Mouse (Mus musculus): ENCODE measurements around the gene Nr1h2. TPM values are rescaled to one million over a fixed set of nuclear protein-coding genes. Genes with fewer than 3 reads are reported as not detected.
A peak's percentile ranks its signal among the peaks of the same experiment; 100 is the strongest.

The Nr1h2 gene
- polyA plus RNA-seq, 1 experiment from 2014 or later, result 79.3 TPM

DNA sequence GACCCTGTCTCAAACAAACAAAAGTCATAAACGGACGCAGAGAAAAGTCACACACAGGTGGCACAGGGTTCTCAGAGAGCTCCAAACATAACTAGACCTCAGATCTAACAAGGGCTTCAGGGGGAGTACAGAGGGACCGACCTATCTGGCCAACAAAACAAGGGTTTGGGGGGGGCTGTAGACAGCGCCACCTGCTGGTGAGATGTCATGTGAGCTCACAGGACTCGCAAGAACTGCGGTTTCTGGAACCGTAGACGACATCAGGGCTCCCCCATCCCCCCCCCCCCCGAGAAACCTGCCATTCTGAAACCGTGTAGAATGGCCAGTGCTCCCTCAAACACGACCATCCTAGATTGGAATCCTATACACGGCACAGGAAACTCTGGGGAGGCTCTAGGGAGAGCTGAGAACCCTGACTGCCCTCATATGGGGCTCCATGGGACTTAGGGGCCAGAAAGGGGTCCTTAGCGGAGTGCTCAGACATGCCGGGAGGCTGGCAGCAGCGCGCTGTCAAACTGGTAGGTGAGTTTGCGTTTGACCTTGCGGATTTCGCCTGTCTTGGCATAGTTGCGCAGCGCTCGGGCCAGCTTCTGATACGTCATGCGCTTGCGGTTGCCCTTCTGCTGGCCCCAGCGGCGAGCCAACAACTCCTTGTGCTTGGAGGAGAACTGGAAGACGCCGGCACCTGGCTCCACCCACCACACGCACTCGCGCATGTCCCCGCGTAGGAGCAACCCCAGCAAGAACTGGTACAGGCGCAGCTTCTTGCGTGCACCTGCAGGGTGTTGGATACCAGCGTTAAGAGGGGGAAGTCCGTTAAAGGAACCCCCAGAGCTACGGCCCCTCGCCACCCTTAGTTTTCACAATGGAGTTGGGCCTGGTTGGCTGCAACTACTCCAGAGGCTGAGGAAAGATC, 26.0 kb downstream of the Nr1h2 start:
- H3K9ac ChIP-seq (ENCODE audit: low read depth, low read length), result peak overlapping the region; percentile 68
- H3K9me3 ChIP-seq (ENCODE audit: control insufficient read depth, low read length), result no peaks in the 10 kb centered on the region
- H3K36me3 ChIP-seq (ENCODE audit: control insufficient read depth, insufficient read depth, low read length), result no peaks in the 10 kb centered on the region
- H3K27ac ChIP-seq (ENCODE audit: low read length), result no peak overlapping the region
- 5% methylated on average over 40 of the region's 40 CpGs for WGBS
- peak; percentile 70 for ATAC-seq
- peaks cover 19% of the 10 kb centered on the region; the same call in 1 of the 2 replicates for H3K27me3 ChIP-seq (replicated peaks; ENCODE audit: control insufficient read depth, insufficient read depth, low read length)
- H3K4me1 ChIP-seq (ENCODE audit: control insufficient read depth, insufficient read depth, low read length), result peaks cover 19% of the 10 kb centered on the region
- H3K4me3 ChIP-seq (ENCODE audit: low read length), result peak overlapping the region; percentile 52
- peak overlapping the region; percentile 88 for H3K4me2 ChIP-seq (ENCODE audit: low read depth, low read length)

DNA sequence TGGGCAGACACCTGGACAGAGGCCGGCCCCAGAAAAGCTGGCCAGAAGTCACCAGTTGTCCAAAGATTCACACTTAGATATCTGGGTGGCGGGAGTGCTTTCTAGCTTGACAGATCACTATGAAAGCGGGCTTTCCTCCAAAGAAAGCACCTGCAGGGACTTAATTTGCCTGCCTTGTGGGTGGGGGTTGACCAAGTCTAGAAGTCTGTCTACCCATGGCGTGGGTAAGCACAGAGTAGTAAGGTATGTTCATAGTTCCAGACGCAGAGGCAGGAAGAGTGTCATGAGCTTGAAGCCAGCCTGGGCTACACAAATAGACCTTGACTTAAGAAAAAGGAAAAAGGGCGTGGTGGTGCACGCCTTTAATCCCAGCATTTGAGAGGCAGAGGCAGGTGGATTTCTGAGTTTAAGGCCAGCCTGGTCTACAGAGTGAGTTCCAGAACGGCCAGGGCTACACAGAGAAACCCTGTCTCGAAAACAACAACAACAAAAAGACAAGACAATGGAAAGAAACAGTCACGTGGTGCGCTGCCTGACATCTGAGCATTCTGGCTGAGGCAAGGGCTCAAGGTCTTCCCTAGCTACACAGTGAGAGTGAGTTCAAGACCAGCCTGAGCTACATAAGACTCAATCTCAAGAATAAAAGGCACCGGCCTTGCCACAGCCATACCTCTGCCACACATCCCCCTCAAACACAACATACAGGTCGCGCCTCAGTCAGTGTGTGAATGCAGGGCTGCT, 27.2 kb downstream of the Nr1h2 start:
- 89% methylated on average over 14 of the region's 14 CpGs for WGBS
- H3K27me3 ChIP-seq (replicated peaks; ENCODE audit: control insufficient read depth, insufficient read depth, low read length), result peaks cover 30% of the 10 kb centered on the region
- peaks cover 16% of the 10 kb centered on the region for H3K4me1 ChIP-seq (ENCODE audit: control insufficient read depth, insufficient read depth, low read length)
- H3K9ac ChIP-seq (ENCODE audit: low read depth, low read length), result no peak overlapping the region
- no peak overlapping the region for H3K4me2 ChIP-seq (ENCODE audit: low read depth, low read length)
- no peak for ATAC-seq
- no peaks in the 10 kb centered on the region for H3K36me3 ChIP-seq (ENCODE audit: control insufficient read depth, insufficient read depth, low read length)
- no peak overlapping the region for H3K27ac ChIP-seq (ENCODE audit: low read length)
- H3K4me3 ChIP-seq (ENCODE audit: low read length), result no peak overlapping the region
- H3K9me3 ChIP-seq (ENCODE audit: control insufficient read depth, low read length), result no peaks in the 10 kb centered on the region

- Histone ChIP-seq H3K9me3 (ENCODE audit: control insufficient read depth, low read length) (no peaks in the 10 kb centered on the region), H3K36me3 (ENCODE audit: control insufficient read depth, insufficient read depth, low read length) (no peaks in the 10 kb centered on the region), H3K9ac (ENCODE audit: low read depth, low read length) (peak overlapping the region; percentile 58), H3K27me3 (replicated peaks; ENCODE audit: control insufficient read depth, insufficient read depth, low read length) (peaks cover 34% of the 10 kb centered on the region), H3K27ac (ENCODE audit: low read length) (no peak overlapping the region), H3K4me3 (ENCODE audit: low read length) (peak overlapping the region; percentile 21), H3K4me2 (ENCODE audit: low read depth, low read length) (peak overlapping the region; percentile 43), H3K4me1 (ENCODE audit: control insufficient read depth, insufficient read depth, low read length) (peaks cover 16% of the 10 kb centered on the region)
- WGBS, result 15% methylated on average over 22 of the region's 22 CpGs
- peak; percentile 40 for ATAC-seq
Observed at GRCm38 (mm10) chr7:44525126-44525832, 28.5 kb downstream of the Nr1h2 start.

- H3K4me3 ChIP-seq (ENCODE audit: low read length), result peak within 1 kb of the TSS; percentile 21
- ATAC-seq, result no peak
- peak within 1 kb of the TSS; percentile 58 for H3K9ac ChIP-seq (ENCODE audit: low read depth, low read length)
- H3K36me3 ChIP-seq (ENCODE audit: control insufficient read depth, insufficient read depth, low read length), result no peaks in the 10 kb centered on the region
- no peaks in the 10 kb centered on the region for H3K9me3 ChIP-seq (ENCODE audit: control insufficient read depth, low read length)
- WGBS, result 34% methylated on average over 12 of the region's 12 CpGs
- no peak within 1 kb of the TSS for H3K27ac ChIP-seq (ENCODE audit: low read length)
- peaks cover 16% of the 10 kb centered on the region for H3K4me1 ChIP-seq (ENCODE audit: control insufficient read depth, insufficient read depth, low read length)
- H3K4me2 ChIP-seq (ENCODE audit: low read depth, low read length), result peak within 1 kb of the TSS; percentile 43
- peaks cover 34% of the 10 kb centered on the region for H3K27me3 ChIP-seq (replicated peaks; ENCODE audit: control insufficient read depth, insufficient read depth, low read length)
Observed at GRCm38 (mm10) chr7:44524502-44524901, 29.2 kb downstream of the Nr1h2 start, which contains the start of gene Mybpc2. TSS of gene Mybpc2 (minus strand) at chr7:44524656.

DNA sequence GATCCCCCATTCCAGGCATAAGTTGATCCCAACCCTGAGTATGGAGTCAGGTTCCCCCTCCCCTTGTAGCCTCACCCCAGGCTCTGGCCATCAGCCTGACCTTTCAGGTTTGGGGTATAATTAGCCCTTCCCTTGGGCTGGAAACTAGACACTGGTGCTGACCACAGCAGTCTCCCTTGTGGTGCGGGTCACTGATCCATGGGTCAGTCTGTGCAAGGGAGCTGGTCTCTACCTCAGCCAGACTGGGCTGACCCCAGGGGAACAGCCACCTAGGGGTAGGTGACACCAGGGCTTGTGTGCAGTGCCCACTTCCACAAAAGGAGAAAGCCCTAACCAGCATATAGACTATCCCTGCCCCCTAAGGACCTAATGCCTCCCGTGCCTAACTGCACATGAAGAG, 30.7 kb downstream of the Nr1h2 start:
- no peaks in the 10 kb centered on the region for H3K36me3 ChIP-seq (ENCODE audit: control insufficient read depth, insufficient read depth, low read length)
- H3K27me3 ChIP-seq (replicated peaks; ENCODE audit: control insufficient read depth, insufficient read depth, low read length), result peaks cover 34% of the 10 kb centered on the region
- H3K4me3 ChIP-seq (ENCODE audit: low read length), result no peak overlapping the region
- no peaks in the 10 kb centered on the region for H3K9me3 ChIP-seq (ENCODE audit: control insufficient read depth, low read length)
- no peak overlapping the region for H3K9ac ChIP-seq (ENCODE audit: low read depth, low read length)
- 81% methylated on average over 2 of the region's 2 CpGs for WGBS
- no peak for ATAC-seq
- peaks cover 12% of the 10 kb centered on the region for H3K4me1 ChIP-seq (ENCODE audit: control insufficient read depth, insufficient read depth, low read length)
- H3K4me2 ChIP-seq (ENCODE audit: low read depth, low read length), result no peak overlapping the region
- H3K27ac ChIP-seq (ENCODE audit: low read length), result no peak overlapping the region

DNA sequence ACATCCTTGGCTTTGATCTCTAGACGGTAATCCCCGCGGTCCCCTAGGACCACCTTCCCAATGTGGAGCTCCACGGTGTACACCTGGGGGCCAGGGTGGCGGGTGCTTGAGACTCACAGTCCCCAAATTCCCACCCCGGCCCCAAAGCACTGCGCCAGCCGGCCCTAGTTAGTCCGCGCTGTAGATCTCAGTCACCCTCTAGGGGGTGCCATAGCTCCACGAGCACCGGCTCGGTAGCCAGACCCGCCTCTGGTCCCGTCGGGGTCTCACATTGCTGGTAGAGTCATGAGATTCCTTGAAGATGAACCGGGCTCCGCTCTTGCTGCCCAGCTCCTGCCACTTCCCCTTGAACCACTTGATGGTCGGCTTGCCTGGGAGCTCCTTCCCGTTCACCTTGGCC, 32.0 kb downstream of the Nr1h2 start:
- Histone ChIP-seq H3K27ac (ENCODE audit: low read length) (no peak overlapping the region), H3K4me1 (ENCODE audit: control insufficient read depth, insufficient read depth, low read length) (peaks cover 8% of the 10 kb centered on the region), H3K4me3 (ENCODE audit: low read length) (no peak overlapping the region), H3K27me3 (replicated peaks; ENCODE audit: control insufficient read depth, insufficient read depth, low read length) (peaks cover 30% of the 10 kb centered on the region), H3K9me3 (ENCODE audit: control insufficient read depth, low read length) (no peaks in the 10 kb centered on the region), H3K9ac (ENCODE audit: low read depth, low read length) (peak overlapping the region; percentile 56; the same call in 1 of the 2 replicates), H3K36me3 (ENCODE audit: control insufficient read depth, insufficient read depth, low read length) (no peaks in the 10 kb centered on the region), H3K4me2 (ENCODE audit: low read depth, low read length) (peak overlapping the region; percentile 10; the same call in 1 of the 2 replicates)
- ATAC-seq, result peak; percentile 31; the same call in 1 of the 2 replicates
- 2% methylated on average over 20 of the region's 20 CpGs for WGBS

- no peak overlapping the region for H3K27ac ChIP-seq (ENCODE audit: low read length)
- 71% methylated on average over 3 of the region's 3 CpGs for WGBS
- no peaks in the 10 kb centered on the region for H3K36me3 ChIP-seq (ENCODE audit: control insufficient read depth, insufficient read depth, low read length)
- H3K4me3 ChIP-seq (ENCODE audit: low read length), result no peak overlapping the region
- H3K4me2 ChIP-seq (ENCODE audit: low read depth, low read length), result no peak overlapping the region
- H3K27me3 ChIP-seq (replicated peaks; ENCODE audit: control insufficient read depth, insufficient read depth, low read length), result peaks cover 30% of the 10 kb centered on the region
- H3K9me3 ChIP-seq (ENCODE audit: control insufficient read depth, low read length), result no peaks in the 10 kb centered on the region
- peaks cover 8% of the 10 kb centered on the region for H3K4me1 ChIP-seq (ENCODE audit: control insufficient read depth, insufficient read depth, low read length)
- no peak overlapping the region for H3K9ac ChIP-seq (ENCODE audit: low read depth, low read length)
- no peak for ATAC-seq
Observed at GRCm38 (mm10) chr7:44520990-44521389, 32.8 kb downstream of the Nr1h2 start.

- H3K9me3 ChIP-seq (ENCODE audit: control insufficient read depth, low read length), result no peaks in the 10 kb centered on the region
- no peak overlapping the region for H3K27ac ChIP-seq (ENCODE audit: low read length)
- no peak overlapping the region for H3K4me3 ChIP-seq (ENCODE audit: low read length)
- H3K36me3 ChIP-seq (ENCODE audit: control insufficient read depth, insufficient read depth, low read length), result no peaks in the 10 kb centered on the region
- H3K4me1 ChIP-seq (ENCODE audit: control insufficient read depth, insufficient read depth, low read length), result no peaks in the 10 kb centered on the region
- 61% methylated on average over 9 of the region's 9 CpGs for WGBS
- peaks cover 29% of the 10 kb centered on the region for H3K27me3 ChIP-seq (replicated peaks; ENCODE audit: control insufficient read depth, insufficient read depth, low read length)
- no peak for ATAC-seq
- no peak overlapping the region for H3K9ac ChIP-seq (ENCODE audit: low read depth, low read length)
- no peak overlapping the region for H3K4me2 ChIP-seq (ENCODE audit: low read depth, low read length)
Observed at GRCm38 (mm10) chr7:44519240-44519913, 34.4 kb downstream of the Nr1h2 start.
